Mouse (Mus musculus) liver, adult 2 months (tissue): Measurements from ENCODE around the gene Tmem178b.

Experiments used
- CTCF ChIP-seq: fragments of 200-500 bp; IDR thresholded peaks from 2 replicates; pipeline ENCODE4 v1.5.1; 2011; ENCODE audit warnings: low read depth, low read length, control low read depth
- POLR2A ChIP-seq: fragments of 200-500 bp; IDR thresholded peaks from 2 replicates; pipeline ENCODE4 v1.6.1; 2011; ENCODE audit warnings: low read length, control low read depth; ENCODE audit not compliant: insufficient read depth; ENCODE audit errors: extremely low read depth

- TF ChIP-seq CTCF (no peak), POLR2A (no peak)
Measured at GRCm38 (mm10) chr6:39843698-39844342, 29.3 kb upstream of the Tmem178b start.
